Mouse (Mus musculus) adrenal gland, adult 10 weeks (tissue): ENCODE data around the gene Plpp6. TPM values are rescaled to one million over a fixed set of nuclear protein-coding genes. Genes with fewer than 3 reads are reported as not detected.

Experiments
- polyA plus RNA-seq: library from polyadenylated mRNA; stranded (reverse); fragments of 350-450 nt; fragmentation: Illumina TruSeq; extraction: RNeasy Lipid Tissue Mini Kit (QIAGEN cat#74804); gene quantifications from one replicate; pipeline ENCODE4 v1.2.3, GENCODE M21; 2014; ENCODE audit warnings: low read depth, low replicate concordance

Gene Plpp6
- 105 TPM for polyA plus RNA-seq

GRCm38 (mm10) chr19:28963842-28964551, at the start of gene Plpp6:
Plpp6 (plus strand) TSS chr19:28963953.

DNA sequence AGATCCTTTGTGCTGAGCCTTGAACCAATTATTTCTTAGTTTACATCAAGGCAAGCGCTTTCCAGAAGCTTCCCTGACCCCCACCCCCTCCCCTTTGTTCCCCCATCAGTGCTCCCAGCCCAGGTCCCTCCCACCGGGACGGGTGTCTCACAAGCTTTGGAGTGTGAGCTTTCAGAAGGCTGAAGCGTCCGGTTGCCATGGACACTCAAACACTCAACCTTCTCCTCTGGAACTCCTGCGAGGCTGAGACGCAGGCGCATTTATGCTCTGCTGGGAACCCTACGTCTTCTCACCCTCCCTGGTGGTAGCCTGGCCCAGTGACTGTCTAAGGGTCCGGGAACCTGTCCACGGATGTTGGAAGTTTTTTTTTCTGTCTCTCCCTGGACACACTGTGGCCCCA, 3.9 kb downstream of the Plpp6 start, which contains the start of gene 4430402I18Rik:
Gene 4430402I18Rik (minus strand): TSS at position 149 of the 400 bp plus-strand sequence.

GRCm38 (mm10) chr19:28990194-28990589, 26.4 kb downstream of the Plpp6 start, which contains the start of gene Cdc37l1:
Cdc37l1 (plus strand) TSS chr19:28990352.

Other genes starting within 250 kb of the Plpp6 start
- 1.0 TPM for gene Slc1a1, start 128.9 kb upstream of the Plpp6 start, polyA plus RNA-seq
- 4.4 TPM for gene 4430402I18Rik, start 3.8 kb downstream of the Plpp6 start, polyA plus RNA-seq
- gene Cdc37l1, start 26.4 kb downstream of the Plpp6 start, polyA plus RNA-seq, result 101 TPM
- gene Ak3, start 84.0 kb downstream of the Plpp6 start, polyA plus RNA-seq, result 497 TPM
- 4.4 TPM for gene Rcl1, start 137.4 kb downstream of the Plpp6 start, polyA plus RNA-seq